Mouse (Mus musculus) layer of hippocampus, postnatal 36 days (tissue): ENCODE measurements around the gene Sdhaf4. TPM values are rescaled to one million over a fixed set of nuclear protein-coding genes. Genes with fewer than 3 reads are reported as not detected.
"Not testable (repeated sequence)": the region's sequence is repeated elsewhere in the genome, so short reads cannot be mapped to it uniquely, and the experiment has no call there.

Experiments used
- DNase-seq, 2 experiments: peaks; one replicate each; pipeline ENCODE4 v3.0.0; 2022
- total RNA-seq, 2 experiments: library from RNA; stranded (reverse); gene quantifications; 2 replicates each; pipeline ENCODE4 v1.2.3; 2021

The Sdhaf4 gene
- total RNA-seq, result 10 to 100 TPM; 39.5 to 53.5 TPM

- DNase-seq, result peak; percentile 92 to 94
Observed at GRCm38 (mm10) chr1:24005070-24005804, at the start of gene Sdhaf4. Gene Sdhaf4 (minus strand): TSS chr1:24005656.

GRCm38 (mm10) chr1:24046730-24047510 is 41.5 kb upstream of the Sdhaf4 start:
- no peak for DNase-seq

GRCm38 (mm10) chr1:24045627-24046026 is 40.2 kb upstream of the Sdhaf4 start:
- no peak for DNase-seq

- DNase-seq, result no peak
Observed at GRCm38 (mm10) chr1:24043007-24043406, 37.6 kb upstream of the Sdhaf4 start.

GRCm38 (mm10) chr1:24033759-24034423 is 28.4 kb upstream of the Sdhaf4 start:
- DNase-seq, result no peak

GRCm38 (mm10) chr1:24010821-24011220 is 5.4 kb upstream of the Sdhaf4 start:
- no peak for DNase-seq

- DNase-seq, result no peak
Observed at GRCm38 (mm10) chr1:24010016-24010415, 4.6 kb upstream of the Sdhaf4 start.

GRCm38 (mm10) chr1:24007621-24008020 is 2.2 kb upstream of the Sdhaf4 start:
- no peak for DNase-seq

- no peak for DNase-seq
Observed at GRCm38 (mm10) chr1:23999318-23999717, 6.1 kb downstream of the Sdhaf4 start.

- DNase-seq, result no peak
Observed at GRCm38 (mm10) chr1:23998866-23999265, 6.6 kb downstream of the Sdhaf4 start.

- no peak for DNase-seq
Observed at GRCm38 (mm10) chr1:23998120-23998810, 7.2 kb downstream of the Sdhaf4 start.

- no peak for DNase-seq
Observed at GRCm38 (mm10) chr1:23997493-23997892, 8.0 kb downstream of the Sdhaf4 start.

GRCm38 (mm10) chr1:23995420-23995819 is 10.0 kb downstream of the Sdhaf4 start:
- DNase-seq, result no peak

GRCm38 (mm10) chr1:23983118-23983517 is 22.3 kb downstream of the Sdhaf4 start:
- DNase-seq, result no peak

GRCm38 (mm10) chr1:23978281-23978680 is 27.2 kb downstream of the Sdhaf4 start:
- DNase-seq, result peak; percentile 38 to 39

GRCm38 (mm10) chr1:23971159-23971558 is 34.3 kb downstream of the Sdhaf4 start:
- DNase-seq, result not testable (repeated sequence)

- no peak for DNase-seq
Observed at GRCm38 (mm10) chr1:23968027-23968725, 37.3 kb downstream of the Sdhaf4 start.

GRCm38 (mm10) chr1:23966226-23966625 is 39.2 kb downstream of the Sdhaf4 start:
- no peak for DNase-seq

GRCm38 (mm10) chr1:23959415-23959732 is 46.1 kb downstream of the Sdhaf4 start:
- no peak for DNase-seq

- no peak for DNase-seq
Observed at GRCm38 (mm10) chr1:23958668-23959414, 46.6 kb downstream of the Sdhaf4 start.

- no peak for DNase-seq
Observed at GRCm38 (mm10) chr1:23958101-23958500, 47.4 kb downstream of the Sdhaf4 start.
